Mouse (Mus musculus): Measurements from ENCODE around the gene Cbx8.

Gene Cbx8

DNA sequence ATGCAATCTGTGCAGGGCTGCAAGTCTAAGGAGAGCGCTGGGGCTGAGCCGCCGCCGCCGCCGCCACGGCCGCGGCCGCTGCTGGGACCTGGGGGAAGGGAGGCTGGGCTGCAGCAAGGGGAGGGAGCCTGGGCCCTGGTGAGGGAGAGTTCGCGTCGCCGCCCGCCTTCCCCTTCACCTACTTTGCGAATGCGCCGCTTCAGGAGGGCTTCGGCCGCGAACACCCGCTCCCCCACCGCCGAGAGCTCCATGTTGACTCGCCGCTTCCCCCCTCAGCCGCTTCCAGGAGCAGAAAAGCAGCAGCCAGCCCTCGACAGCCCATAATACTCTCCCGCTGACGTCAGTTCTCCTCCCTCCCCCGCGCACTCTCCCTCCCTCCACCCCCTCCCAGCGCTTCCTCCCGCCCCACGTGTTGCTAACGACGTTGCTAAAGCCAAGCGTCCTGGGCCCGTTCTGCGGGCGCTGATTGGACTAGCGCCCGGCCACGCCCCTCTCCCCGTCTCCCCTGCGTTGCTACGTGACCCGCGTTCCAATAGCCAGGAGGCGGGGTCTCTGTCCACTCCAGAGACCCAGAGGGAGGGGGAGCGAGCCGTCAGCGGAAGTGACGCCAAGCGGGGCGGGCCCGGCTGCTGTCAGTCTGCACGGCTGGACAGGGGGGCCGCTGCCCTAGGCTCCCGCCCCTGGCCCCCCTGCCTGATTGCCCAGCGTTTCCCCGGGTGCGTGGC lies at the start of gene Cbx8:
TSS of gene Cbx8 (minus strand) at position 370 of the 725 bp plus-strand sequence.
- peak; percentile 96 to 97 for DNase-seq (ENCODE audit: low read depth in 2 of 2, low spot score in 2 of 2)

- no peak for DNase-seq (ENCODE audit: low read depth in 2 of 2, low spot score in 2 of 2)
Measured at GRCm38 (mm10) chr11:119090076-119090960, 49.5 kb upstream of the Cbx8 start.

- DNase-seq (ENCODE audit: low read depth in 2 of 2, low spot score in 2 of 2): peak in 1 of 2 experiments; percentile 40
Measured at GRCm38 (mm10) chr11:119089235-119090075, 48.7 kb upstream of the Cbx8 start.

DNA sequence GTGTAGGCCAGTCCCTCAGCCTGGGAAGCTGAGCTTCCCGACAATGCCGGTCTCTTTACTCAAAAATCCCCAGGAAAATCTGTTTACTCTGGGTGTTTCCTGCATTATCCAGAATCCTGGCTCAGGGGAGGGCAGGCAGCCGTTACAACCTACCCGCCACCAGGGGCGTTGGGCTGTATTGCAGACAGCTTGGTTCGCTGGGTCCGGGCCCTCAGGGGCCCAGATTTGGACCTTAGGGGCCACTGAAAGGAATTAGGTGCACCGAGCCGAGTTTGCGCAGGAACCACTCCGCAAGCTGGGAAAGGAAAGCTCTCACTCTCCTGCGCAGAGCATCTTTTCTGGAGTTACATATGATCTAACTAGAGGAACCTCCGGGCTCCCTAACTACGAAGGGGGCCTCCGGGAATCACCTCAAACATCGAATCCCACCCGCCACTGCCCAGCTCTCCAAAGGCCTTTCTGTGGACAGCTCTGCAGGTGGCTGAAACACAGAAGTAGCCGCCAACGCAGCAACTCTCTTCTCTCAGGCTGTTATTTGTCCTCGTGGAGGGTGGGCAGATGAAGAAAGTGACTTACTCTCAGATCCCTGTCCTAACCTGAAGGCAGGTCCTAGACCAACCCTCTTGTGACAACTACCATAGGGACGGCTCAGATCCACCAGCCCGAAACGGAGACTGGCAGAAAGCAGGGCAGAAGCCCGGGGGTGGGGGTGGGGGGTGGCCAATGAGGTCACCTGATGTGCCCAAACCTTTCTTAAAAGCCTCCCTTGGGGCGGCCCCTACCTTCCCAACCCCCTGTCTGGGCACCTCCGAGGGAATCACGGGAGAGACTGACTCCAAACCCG lies 47.8 kb upstream of the Cbx8 start:
- no peak for DNase-seq (ENCODE audit: low read depth in 2 of 2, low spot score in 2 of 2)

- no peak for DNase-seq (ENCODE audit: low read depth in 2 of 2, low spot score in 2 of 2)
Measured at GRCm38 (mm10) chr11:119087301-119088082, 46.7 kb upstream of the Cbx8 start.

DNA sequence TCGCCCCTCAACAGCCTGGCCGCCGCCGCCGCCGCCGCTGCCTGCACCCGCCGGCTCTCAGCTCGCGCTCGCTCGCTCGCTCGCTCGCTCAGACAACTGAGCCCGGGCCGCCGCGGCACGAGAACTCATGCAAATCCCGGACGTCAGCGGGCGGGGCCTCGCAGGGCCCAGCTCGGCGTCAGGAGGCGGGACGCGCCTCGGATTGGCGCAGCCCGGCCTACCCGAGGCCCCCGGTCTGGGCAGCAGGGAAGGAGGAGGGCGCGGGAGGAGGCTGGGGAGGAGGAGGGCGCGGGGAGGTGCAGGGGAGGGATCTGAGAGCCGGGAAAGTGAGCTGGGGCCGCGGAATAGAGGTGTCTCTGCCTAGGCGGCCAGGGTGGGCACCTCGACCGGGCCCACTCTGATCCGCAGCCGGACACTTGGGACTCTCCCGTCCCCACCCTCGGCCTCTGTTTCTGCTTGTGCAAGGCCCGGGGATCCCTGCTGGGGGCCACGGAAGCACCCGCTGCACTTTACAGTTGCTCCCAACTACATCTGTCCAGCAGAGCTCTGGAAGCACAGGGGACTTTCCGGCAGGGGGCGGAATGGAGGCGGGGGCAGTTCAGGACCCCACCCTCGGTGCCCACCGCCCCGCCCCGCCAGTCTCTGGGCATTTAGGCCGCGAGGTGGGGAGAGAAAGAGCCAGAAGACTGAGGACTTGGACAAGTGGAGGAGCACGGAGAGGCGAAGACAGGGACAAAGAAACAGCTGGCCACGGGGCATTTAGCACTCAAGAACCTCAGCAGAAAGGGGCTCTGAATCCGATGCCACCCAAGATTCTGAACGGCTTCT lies 45.6 kb upstream of the Cbx8 start, which contains the start of gene Cbx4:
TSS of gene Cbx4 (minus strand) at position 78 of the 828 bp plus-strand sequence.
- DNase-seq (ENCODE audit: low read depth in 2 of 2, low spot score in 2 of 2): peak; percentile 70 to 71

DNA sequence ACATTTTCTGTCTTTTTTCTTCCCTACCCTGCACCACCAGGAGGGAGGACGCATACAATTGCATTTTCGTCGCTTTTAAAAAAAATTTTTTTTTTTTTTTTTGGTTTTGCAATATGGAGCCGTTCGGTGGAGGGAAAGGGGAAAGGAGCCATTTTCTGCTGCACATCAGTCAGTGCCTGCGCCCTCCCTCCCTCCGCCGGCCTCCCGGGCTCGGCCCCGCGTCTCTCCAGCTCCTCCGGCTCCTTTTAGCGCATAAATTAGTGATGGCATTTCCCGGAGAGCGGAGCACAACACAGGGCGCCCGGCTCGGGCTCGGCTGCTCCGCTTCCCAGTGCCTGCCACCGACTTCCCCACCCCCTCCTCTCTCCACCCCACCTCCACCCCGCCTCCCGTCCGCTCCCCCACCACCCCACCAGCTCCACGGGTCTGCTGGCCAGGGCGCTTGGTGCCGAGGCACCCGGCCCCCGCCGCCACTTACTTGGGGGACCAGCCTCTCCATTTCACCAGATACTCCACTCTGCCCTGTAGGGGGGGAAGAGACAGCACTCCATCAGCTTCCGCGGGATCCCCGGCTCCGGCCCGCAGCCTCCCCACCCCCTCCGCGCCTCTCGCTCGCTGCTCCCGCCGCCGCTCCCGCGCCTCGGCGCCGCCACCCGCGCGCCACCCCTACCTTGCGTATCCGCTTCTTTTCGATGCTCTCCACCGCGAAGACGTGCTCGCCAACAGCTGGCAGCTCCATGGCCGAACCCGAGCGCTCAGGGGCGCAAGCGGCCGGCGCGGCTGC lies 44.7 kb upstream of the Cbx8 start:
- DNase-seq (ENCODE audit: low read depth in 2 of 2, low spot score in 2 of 2): peak; percentile 48 to 60

GRCm38 (mm10) chr11:119084446-119085278 lies 43.9 kb upstream of the Cbx8 start:
- peak in 1 of 2 experiments; percentile 37 for DNase-seq (ENCODE audit: low read depth in 2 of 2, low spot score in 2 of 2)

DNA sequence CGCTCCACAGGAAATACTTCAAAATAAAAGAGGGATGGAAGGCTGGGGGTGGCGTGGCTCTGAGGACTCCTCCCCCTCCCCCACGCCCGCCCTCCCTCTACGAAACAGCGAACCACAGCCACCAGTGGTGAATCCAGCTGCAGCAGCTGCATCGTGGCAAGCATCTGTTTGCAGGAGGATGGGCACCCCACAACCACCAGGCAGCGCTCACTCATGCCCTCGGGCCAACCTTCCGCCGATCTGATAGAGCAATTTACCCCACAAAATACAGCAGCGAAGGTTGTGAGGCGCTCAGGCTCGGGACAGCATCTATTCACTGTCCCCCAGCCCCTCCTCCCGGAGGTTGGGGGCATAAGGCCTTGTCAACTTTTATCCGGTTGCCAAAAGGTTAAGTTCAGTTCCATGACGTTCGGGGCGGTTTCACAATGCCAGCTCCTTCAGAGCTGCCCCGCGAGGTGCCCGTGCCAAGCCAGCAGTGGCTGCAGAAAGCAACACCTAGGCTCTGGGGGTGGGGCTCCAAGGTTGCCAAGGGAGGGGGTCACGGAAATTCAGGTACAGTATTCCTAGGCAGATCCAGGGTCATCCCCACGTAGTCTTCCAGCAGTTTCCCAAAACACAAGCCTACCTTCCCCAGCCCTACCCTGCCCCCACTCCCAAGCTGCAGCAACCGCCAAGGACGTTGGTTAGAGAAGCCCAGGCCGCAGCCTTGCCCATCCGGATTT lies 43.1 kb upstream of the Cbx8 start:
- peak; percentile 48 to 65 for DNase-seq (ENCODE audit: low read depth in 2 of 2, low spot score in 2 of 2)

DNA sequence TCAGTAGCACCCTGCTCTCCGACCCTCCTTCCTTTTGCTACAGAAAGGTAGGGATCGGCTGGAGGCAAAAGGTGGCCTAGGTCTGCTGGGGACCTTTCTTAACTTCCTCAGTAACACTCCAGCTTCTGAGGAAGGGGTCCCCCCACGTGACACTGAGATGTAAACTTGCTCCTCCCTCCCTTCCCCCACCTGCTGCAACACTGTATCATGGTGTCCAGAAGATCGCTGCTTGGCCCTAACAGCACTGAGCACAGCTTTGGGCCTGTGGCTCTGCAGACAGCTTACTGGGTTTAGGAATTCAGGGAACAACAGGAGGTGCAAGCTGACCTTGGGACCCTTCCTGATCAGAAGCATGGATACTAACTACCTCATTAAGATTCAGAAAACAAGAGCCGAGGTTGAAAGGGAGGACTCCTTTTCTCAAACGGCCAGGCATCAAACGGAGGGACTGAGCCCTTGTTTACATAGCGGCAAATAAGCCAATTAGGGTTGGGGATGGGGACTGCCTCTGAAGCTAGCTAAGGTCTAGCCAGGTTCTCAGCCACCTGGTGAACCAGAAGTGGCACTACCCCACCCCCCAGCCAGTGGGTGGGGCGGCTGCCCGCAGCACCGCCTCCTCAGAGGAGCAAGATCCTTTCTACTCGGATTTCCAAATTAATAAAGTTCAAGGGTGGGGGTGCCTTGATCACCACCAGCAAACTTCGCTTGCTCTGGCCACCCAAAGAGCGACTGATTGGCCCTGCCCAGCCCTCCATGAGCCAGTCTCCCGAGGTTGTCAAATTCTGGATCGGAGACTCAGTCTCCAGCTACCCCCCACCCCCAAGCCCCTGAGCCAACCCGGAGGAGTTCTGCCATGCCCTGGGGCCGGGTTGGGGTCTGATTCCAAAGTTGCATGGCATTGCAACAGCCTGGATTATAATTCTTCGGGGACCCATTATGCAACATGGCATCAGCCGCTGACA lies 42.1 kb upstream of the Cbx8 start:
- no peak for DNase-seq (ENCODE audit: low read depth in 2 of 2, low spot score in 2 of 2)

DNA sequence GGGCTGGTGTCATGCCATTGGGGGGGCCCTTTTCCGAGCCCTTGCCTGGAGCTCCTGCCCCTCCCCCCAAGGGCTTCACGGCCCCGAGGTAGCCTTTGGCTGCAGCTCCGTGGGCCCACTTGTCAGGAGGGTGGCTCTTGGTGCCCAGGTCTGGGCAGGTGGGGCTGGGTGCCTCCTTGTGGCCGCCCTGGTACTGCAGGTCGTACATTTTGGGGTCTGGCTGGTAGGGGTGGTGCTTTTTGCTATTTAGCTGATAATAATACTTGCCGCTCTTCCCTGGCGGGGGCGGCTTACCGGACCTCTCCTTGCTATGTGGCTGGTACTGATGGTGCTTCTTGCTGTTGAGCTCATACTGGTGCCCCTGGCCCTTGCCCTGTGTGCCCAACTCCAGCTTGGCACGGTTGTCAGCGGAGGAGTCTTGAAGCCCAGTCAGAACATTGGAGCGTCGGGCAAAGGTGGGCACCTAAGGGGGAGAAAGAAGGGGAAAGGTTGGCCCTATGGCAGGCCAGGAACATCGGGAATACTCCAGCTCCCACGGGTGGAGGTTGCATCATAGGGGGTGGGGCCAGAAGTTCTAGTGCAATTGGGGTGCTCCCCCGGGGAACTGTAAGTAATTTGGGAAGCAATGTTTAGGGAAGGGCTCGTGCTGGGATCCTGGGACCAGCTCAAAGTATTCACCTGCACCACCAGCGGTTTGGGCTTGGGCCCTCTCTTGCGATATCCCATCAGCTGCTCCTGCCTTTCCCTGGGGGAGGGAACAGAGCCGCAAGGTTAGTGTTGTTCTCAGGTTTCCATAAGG lies 41.3 kb upstream of the Cbx8 start:
- DNase-seq (ENCODE audit: low read depth in 2 of 2, low spot score in 2 of 2): peak; percentile 63 to 79

- no peak for DNase-seq (ENCODE audit: low read depth in 2 of 2, low spot score in 2 of 2)
Measured at GRCm38 (mm10) chr11:119081148-119081838, 40.5 kb upstream of the Cbx8 start.

DNA sequence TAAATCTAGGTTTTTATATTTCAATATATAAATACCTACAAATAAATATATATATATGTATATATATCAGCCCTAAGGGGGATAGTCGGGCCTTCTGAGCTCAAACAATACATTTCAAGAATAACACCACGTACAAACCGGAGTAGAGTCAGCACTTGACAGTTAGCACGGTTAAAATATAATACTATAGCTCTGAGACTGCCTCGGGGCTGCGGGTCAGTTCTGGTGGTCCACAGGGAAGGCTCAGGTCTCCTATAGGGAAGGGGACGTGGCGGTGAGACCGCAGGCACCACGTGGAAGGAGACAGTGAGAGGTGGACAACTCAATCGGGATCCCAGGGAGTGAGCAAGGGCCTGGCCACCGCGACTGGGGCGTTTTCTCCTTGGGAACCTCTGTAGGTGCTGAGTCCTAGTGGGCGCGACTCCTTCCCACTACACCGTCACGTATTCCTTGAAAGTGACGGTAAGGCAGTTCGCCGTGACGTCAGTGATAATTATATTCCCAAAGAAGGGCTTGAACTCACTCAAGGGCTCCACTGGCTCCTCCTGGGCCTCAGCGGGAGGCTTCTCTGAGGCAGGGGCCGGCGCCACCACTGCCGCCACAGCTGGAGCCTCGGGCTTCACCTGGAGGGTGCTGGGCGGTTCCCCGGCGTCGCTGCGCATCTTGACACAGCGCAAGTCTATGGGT lies 39.8 kb upstream of the Cbx8 start:
- no peak for DNase-seq (ENCODE audit: low read depth in 2 of 2, low spot score in 2 of 2)

Measured in CD8-positive naive resting alpha-beta T cell, adult 2 months (primary cell).